Mouse (Mus musculus): Measurements from ENCODE around the gene Gpr19.

The Gpr19 gene

GRCm38 (mm10) chr6:134849461-134849860 is 48.9 kb downstream of the Gpr19 start:
- no peak for DNase-seq (ENCODE audit: low read depth, low spot score)

- no peak for DNase-seq (ENCODE audit: low read depth, low spot score)
These were observed 50.0 kb downstream of the Gpr19 start for GRCm38 (mm10) chr6:134848197-134848890.

- DNase-seq (ENCODE audit: low read depth, low spot score) = no peak
These were observed 50.8 kb downstream of the Gpr19 start for GRCm38 (mm10) chr6:134847550-134847949.

- no peak for DNase-seq (ENCODE audit: low read depth, low spot score)
These were observed 52.1 kb downstream of the Gpr19 start for GRCm38 (mm10) chr6:134846308-134846707.

GRCm38 (mm10) chr6:134845726-134846125 is 52.7 kb downstream of the Gpr19 start:
- no peak for DNase-seq (ENCODE audit: low read depth, low spot score)

- no peak for DNase-seq (ENCODE audit: low read depth, low spot score)
These were observed 58.0 kb downstream of the Gpr19 start for GRCm38 (mm10) chr6:134840346-134840745.

GRCm38 (mm10) chr6:134838111-134838510 is 60.3 kb downstream of the Gpr19 start:
- DNase-seq (ENCODE audit: low read depth, low spot score) = no peak

GRCm38 (mm10) chr6:134834585-134835251 is 63.7 kb downstream of the Gpr19 start:
- no peak for DNase-seq (ENCODE audit: low read depth, low spot score)

- no peak for DNase-seq (ENCODE audit: low read depth, low spot score)
These were observed 67.6 kb downstream of the Gpr19 start for GRCm38 (mm10) chr6:134830776-134831175.

- DNase-seq (ENCODE audit: low read depth, low spot score) = peak; percentile 98
These were observed 68.3 kb downstream of the Gpr19 start, which contains the start of gene Crebl2 for GRCm38 (mm10) chr6:134829786-134830700. Gene Crebl2 (plus strand): TSS chr6:134830154.

- DNase-seq (ENCODE audit: low read depth, low spot score) = no peak
These were observed 75.5 kb downstream of the Gpr19 start for GRCm38 (mm10) chr6:134822844-134823243.

GRCm38 (mm10) chr6:134820411-134820810 is 78.0 kb downstream of the Gpr19 start:
- no peak for DNase-seq (ENCODE audit: low read depth, low spot score)

GRCm38 (mm10) chr6:134819741-134820140 is 78.6 kb downstream of the Gpr19 start:
- DNase-seq (ENCODE audit: low read depth, low spot score) = no peak

All from WW6 (cell line).